Mouse (Mus musculus) monocyte, adult 2 months (primary cell): ENCODE results near the gene Katnbl1.

ENCODE experiments used
- DNase-seq, 2 experiments: peaks; one replicate each; pipeline ENCODE4 v3.0.0; 2022; ENCODE audit warnings: low spot score in 2 of 2, low read depth in 1 of 2

Gene Katnbl1

DNA sequence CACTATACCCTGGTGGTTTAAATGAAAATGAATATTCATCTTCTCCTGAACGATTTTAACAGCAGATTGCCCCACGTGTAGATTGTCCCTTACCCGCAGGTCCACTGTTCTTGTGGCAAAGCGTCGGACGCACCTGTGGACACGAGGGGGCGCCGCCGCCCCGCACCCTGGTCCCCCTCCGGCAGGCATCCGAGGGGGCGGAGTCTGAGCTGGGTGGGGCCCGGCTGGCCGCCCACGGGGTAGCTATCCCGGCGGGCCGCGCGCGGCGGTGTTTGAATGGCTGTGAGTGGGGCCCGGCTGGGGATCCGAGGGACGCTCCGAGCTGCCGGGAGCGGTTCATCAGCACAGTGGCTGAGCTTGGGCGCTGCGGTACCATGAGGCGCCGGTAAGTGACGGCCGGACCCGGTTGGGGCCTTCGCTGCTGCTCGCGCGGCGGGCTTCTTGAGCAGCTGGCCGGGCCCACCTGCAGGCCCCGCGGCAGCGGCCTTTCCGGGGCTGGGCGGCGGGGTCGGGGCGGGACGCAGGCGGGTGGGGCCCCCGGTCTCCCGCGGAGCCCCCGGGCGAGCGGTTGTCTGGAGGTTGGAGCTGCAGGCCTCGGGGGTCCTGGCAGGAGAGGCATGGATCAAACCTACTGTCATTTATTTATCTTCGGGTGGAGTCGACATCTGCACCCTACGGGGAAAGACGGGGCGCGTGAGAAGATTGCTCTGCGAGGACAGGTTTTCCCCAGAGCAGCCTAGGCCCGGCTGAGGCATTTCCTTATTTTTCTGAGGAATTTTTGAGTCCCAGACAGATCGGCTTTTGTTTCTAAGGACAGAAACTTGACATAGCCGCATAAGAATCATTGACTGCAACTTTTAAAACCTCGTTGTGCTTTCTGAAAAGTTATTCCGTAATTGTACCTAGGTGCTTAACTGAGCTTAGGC, at the start of gene Katnbl1:
Gene Katnbl1 (plus strand): TSS at position 239 of the 926 bp plus-strand sequence.
- DNase-seq, result peak; percentile 74 to 89

DNA sequence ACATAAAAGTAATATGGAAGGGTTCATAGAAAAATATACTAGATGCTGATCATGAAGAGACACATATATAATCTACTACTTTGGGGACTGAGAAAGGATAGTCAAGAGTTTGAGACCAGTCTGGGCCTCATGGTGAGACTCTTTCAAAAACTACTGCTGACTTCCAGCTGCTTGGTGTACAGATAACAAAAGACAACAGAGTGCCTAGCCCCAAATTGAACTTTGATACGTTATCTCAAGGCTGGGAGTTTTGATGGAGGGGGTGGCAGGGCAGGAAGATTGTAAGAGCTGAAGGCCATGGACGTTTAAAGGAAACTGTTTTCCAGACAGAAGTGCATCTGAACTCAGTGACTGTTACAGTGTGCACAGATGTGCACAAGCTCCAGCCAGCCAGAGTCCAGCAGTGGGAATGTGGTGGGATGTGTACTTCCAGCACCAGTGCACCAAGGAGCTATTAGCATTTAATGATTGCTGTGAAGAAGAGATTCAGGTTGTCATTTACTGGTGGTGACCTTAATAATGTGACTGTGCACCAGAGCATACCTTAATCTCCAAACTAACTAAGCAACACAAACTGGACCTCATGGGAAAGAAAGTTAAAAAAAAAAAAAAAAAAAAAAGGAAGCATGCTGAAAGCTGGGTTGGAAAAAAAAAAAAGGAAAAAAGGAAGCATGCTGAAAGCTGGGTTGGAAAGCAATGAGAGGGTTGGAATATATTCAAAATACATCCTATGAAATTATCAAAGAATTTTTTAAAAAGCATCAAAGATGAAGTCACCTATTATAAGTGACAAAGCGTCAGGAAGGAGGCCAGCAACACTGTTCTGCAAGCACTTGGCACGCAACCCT, 46.7 kb upstream of the Katnbl1 start:
- DNase-seq, result no peak

DNA sequence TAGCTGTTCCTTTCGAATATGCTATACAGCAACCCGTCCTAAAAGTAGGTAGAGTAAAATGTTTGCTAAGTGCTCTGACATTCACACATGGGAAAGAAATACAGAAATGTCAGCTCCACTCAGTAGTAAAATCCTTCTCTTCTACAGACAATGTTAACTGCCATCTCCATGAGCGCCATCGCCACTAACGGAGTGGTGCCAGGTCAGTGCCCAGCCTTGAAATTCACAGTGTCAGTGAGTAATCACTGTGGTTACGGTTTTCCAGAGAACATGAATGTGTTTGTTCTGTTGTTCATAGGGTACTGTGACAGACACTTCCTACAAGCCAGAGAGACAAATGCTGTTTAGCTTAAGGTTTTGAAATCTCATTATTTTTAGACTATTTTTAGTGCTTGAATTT, 41.8 kb upstream of the Katnbl1 start:
- DNase-seq, result no peak

GRCm38 (mm10) chr2:112339736-112340135, 39.3 kb upstream of the Katnbl1 start:
- no peak for DNase-seq

DNA sequence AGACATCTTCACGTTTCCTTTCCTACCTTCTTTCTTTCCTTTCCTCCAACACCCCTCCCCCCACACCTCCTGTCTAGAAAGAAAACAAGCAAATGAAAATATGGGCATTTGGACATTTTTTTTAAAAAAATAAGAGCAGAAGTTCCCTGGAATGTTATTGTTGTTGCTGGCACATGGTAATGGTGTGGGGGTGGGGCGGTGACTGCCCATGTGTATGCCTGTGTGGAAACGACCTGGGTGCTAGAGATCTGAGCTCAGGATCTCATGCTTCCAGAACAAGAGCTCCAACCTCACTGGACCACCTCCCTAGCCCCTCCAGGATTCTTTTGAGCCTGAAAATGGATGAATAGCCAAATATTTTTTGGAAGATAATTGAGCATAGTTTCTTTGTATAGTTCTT, 37.9 kb upstream of the Katnbl1 start:
- no peak for DNase-seq

DNA sequence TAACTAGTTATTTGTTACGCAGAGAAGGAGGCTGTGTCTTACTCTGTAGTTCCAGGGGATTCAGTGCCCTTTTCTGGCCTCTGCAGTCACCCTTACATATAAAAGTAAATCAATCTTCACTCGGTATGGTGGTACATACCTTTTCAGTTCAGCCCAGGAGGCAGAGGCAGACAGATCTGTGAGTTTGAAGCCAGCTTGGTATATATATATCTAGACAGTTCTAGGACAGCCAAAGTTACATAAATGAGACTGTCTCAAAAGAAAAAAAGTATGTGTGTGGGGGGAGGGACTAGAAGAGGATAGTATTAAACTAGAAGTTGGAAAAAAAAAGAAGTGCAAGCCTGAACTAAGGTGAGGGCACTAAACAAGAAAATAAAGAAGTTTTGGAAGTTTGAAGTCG, 30.8 kb upstream of the Katnbl1 start:
- DNase-seq, result no peak

GRCm38 (mm10) chr2:112353685-112354455, 25.1 kb upstream of the Katnbl1 start:
- DNase-seq, result no peak

GRCm38 (mm10) chr2:112359611-112360010, 19.4 kb upstream of the Katnbl1 start:
- no peak for DNase-seq

- DNase-seq, result no peak
These were observed 18.8 kb upstream of the Katnbl1 start for GRCm38 (mm10) chr2:112360012-112360780.

DNA sequence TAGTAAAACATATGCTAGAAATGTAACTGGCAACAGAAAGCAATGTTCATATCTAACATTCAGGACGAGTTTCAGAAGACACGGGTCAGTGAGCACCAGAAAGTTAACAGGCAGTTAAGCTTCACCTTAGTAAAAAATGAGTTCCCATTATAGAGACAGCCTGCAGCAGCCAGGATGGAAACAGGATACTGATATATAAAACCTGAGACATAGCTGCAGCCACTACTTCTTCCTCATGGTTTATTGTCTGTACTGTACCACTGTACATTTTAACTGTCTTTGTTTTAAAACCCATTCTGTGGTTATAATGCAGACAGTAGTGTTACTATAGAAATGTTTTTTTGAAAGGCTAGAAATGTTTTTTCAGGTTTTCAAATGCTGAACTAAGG, 18.2 kb upstream of the Katnbl1 start:
- no peak for DNase-seq

DNA sequence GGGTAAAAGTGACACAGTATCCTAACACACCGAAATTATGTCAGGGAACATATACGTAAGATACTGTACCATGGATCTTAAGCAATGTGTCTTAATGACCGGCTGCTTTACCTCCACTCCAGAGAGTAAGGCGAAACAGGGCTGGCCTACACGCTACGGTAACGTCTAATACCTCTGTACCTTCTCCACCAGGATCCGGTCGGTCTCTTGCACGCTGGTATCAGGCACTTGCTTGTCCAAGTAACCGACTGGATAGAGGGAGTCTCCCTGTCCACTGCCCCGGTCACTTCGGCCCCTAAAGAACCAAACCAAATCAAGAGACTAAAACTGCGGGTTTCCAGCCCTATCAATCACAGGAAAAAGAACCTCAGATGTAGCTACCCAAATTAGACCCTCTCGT, 11.8 kb upstream of the Katnbl1 start:
- no peak for DNase-seq

DNA sequence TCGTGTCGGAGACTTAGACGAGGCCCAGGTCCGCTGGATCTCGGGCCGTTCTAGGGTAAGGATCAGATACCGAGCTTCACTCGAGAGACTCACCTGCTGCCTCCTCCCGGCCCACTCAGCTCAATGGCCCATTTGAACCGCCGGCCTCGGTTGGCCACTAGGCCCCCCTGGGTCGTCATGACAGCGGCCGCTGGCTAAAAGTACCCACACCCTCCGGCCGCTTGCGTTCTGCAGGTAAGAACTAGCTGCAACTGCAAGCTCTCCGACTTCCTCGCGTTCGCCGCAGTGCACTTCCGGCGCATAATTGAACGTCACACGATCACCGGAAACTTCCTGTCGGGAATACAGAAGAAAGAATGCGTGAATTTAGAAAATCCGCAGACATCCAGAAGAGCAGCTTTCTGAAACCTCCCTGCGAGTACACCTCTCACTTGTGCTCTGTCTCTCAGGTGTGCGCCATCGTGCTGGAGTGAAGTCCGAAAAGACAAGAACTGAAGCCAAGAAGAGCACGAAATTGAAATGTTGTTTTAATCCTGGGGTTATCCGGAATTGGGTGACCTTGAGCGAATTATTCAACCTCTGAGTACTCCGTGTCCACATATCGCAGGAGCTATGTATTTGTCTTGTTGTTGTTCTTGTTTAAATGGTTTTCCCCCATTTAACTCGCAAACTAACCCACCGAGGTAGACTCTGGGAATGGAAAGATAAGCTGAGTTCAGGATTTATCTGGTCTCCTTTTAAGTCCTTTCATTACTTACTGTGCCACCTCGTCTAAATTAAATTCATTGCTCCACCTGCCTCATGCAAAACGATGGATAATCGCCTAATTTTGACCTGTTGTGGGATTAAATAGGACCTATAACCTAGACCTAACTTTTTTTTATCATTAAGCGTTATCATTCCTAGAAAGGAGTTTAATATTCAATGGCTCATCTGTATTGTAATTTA, 11.0 kb upstream of the Katnbl1 start, which contains the start of gene Emc4:
Gene Emc4 (minus strand): TSS at position 302 of the 948 bp plus-strand sequence.
- DNase-seq, result peak; percentile 45 to 68

- DNase-seq, result no peak
These were observed 9.1 kb upstream of the Katnbl1 start for GRCm38 (mm10) chr2:112369941-112370340.

DNA sequence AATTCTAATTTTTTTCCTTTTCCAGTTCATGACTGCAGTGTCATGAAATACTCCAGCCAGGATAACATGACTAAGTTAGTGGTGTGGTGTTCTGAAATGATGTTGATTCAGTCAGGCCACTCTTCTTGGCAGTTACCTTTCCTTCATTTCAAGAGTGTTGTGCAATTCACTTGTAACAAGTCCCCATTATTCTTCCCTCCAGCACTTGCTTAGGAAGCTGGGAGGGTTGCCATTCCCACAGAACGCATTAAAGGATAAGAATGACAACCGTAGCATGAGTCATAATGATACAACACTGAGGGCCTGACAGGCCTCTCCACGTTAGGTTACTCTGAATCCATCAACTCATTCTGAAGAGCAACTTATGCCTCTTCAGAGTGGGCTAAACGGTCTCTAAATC, 5.9 kb upstream of the Katnbl1 start:
- no peak for DNase-seq

DNA sequence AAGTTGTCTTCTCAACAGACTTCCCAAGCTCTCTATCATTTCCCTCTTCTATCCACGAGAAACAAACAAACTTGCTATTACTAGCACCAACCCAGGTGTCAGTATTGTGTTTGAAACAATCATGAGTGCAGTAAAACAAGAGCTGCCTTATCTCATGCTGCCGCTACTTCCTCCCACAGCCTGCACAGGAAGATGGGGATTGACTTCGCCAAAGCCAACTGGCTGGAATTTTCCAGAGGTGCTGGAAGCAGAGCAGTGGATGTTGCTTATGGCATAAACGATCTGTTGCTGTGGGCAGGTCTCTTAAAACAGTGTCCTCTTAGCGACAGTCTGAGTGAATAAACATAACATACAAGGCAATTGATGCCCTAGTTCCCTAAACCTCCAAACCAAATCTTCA, 4.4 kb upstream of the Katnbl1 start:
- no peak for DNase-seq

- no peak for DNase-seq
These were observed 1.1 kb downstream of the Katnbl1 start for GRCm38 (mm10) chr2:112380131-112380530.

DNA sequence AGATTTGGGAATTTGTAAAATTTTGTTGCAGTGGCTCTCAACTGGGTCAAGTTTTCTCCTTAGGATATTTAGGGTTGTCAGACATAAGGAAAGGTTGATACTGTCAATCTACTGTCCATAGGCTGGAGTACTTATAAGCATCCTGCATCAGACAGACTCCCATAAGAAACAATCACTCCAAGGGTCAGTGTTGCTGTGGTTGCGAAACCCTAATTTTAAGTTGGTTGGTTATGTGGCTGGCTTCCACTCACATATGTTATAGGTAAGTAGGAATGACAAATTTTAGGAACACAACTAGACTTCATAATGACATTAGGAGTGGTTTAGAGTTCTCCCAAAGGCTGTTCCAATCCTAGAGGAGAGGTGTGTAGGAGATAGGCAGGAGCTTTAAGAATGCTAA, 2.2 kb downstream of the Katnbl1 start:
- no peak for DNase-seq

GRCm38 (mm10) chr2:112390843-112391242, 11.8 kb downstream of the Katnbl1 start:
- DNase-seq, result no peak

DNA sequence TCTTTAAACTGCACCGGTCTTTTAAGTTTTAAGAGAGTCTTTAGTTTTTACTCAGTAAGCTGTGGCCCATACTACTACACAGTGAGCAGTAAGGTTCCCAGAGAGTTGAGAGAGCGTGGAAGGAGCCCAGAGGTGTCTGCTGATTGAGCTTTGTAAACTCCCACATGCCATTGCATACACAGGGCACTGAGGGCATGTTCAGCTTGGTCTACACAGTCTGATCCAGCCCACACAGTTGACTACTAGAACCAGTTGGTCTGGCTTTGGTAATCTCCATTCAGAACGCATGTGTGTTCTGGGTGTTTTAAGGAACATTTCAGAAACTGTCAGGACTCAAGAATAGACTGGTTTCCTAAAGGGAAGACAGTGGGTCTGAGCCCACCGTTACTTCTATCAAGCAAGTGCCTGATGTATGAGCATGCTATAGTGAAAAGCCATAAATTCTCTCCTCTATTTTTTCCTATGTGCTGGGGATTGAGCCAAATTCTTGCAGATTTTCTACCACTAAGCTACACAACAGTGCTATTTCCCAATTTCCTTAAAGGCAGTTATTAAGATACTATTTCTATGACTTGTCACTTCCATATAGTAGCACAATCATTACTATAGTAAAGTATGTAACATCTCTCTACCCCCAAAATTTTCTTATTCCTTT, 12.5 kb downstream of the Katnbl1 start:
- DNase-seq, result no peak
